ENCODE assay signal across 8 mouse cellular contexts in the genomic region with DNA sequence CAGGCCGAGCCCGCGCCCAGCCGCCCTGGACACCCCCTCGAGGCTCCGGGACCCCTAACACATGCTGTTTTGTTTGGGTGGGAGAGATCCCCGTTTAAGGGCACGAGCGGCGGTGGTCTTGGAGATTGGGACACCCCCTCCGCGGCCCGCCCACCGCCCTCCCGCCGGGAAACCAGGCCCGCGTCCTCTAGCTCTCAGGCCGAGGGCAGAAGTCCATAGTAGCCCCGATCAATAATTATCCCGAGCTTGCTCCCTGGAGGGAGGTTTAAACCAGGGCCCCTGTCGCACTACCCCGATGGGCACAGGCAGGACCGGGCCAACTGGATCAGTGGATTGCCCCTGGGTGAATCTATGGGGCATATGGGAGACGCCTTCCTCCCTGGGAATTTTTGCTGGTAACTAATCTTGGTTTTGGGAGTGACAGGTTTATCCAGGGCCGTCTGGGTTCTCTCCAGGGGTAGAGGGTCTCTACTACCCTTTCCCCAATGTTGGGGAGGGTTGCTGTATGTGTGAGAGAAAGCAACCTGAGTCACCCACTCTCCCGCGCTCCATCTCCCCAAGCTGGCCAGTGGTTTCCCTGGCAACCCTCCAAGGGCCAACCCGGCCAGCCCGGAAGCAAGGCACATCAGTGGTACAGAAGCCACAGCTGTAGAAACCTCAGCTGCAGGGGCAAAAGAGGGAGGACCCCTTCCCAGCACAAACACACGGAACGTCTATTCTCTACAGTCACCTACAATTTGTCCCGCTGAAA. TPM values are rescaled to one million over a fixed set of nuclear protein-coding genes. Genes with fewer than 3 reads are reported as not detected.
DNase-seq lines count a peak whose midpoint lies in the region; ATAC-seq and TF ChIP-seq lines count a peak whose summit lies in the region.

No protein-coding gene starts in this region.

- peak overlapping the region; percentile 99 for H3K9ac ChIP-seq in intestine, embryonic 15.5 days
- peak overlapping the region; percentile 96 for H3K9ac ChIP-seq in liver, embryonic 12.5 days
- H3K9ac ChIP-seq in neural tube, embryonic 11.5 days (ENCODE audit: low read length) = peak overlapping the region; percentile 96

- no peaks in the 10 kb centered on the region for H3K9me3 ChIP-seq in intestine, embryonic 15.5 days
- no peaks in the 10 kb centered on the region for H3K9me3 ChIP-seq in liver, embryonic 12.5 days (replicated peaks)
- no peaks in the 10 kb centered on the region for H3K9me3 ChIP-seq in neural tube, embryonic 11.5 days (ENCODE audit: control insufficient read depth, low read length)

- ATAC-seq in intestine, embryonic 15.5 days = peak; percentile 72
- ATAC-seq in liver, embryonic 12.5 days = peak; percentile 41
- ATAC-seq in neural tube, embryonic 11.5 days (ENCODE audit: insufficient read depth, low FRiP score, low TSS enrichment) = 0 out of 2 replicates have a peak, but pooled peaks have one; percentile 38

- TF ChIP-seq POLR2A in spleen, adult 2 months (IDR thresholded peaks at IDR 0.05; ENCODE audit: low read depth, low read length) = no peak

- DNase-seq in spleen, adult 2 months (ENCODE audit: low read depth in 1 of 2, low spot score in 2 of 2) = peak in 1 of 2 experiments; percentile 31
- no peak for DNase-seq in spleen, adult 12 weeks (ENCODE audit: low spot score)
- DNase-seq in cerebellum, postnatal 36 days = peak; percentile 39 to 40
- peak; percentile 75 for DNase-seq in gastrocnemius, postnatal 14 days
- peak; percentile 67 for DNase-seq in neural tube, embryonic 11.5 days (ENCODE audit: low spot score)
- peak; percentile 64 for DNase-seq in thymus, postnatal 14 days

- H3K4me1 ChIP-seq in spleen, adult 2 months (ENCODE audit: control insufficient read depth, insufficient read depth, insufficient read length) = no peaks in the 10 kb centered on the region; the same call in 1 of the 2 replicates
- H3K4me1 ChIP-seq in intestine, embryonic 15.5 days (replicated peaks) = peaks cover 21% of the 10 kb centered on the region
- H3K4me1 ChIP-seq in liver, embryonic 12.5 days = peaks cover 50% of the 10 kb centered on the region
- no peaks in the 10 kb centered on the region for H3K4me1 ChIP-seq in neural tube, embryonic 11.5 days (ENCODE audit: control insufficient read depth, insufficient read depth, low read length)

- TF ChIP-seq CTCF in spleen, adult 2 months (IDR thresholded peaks at IDR 0.05; ENCODE audit: extremely low read depth, insufficient read depth, insufficient read length, insufficient replicate concordance) = no peak

- 5% methylated on average over 33 of the region's 33 CpGs for WGBS in spleen, adult 2 months
- WGBS in intestine, embryonic 15.5 days = 3% methylated on average over 33 of the region's 33 CpGs
- WGBS in liver, embryonic 12.5 days (ENCODE audit: insufficient replicate concordance) = 6% methylated on average over 33 of the region's 33 CpGs
- under 1% methylated on average over 33 of the region's 33 CpGs for WGBS in neural tube, embryonic 11.5 days

- H3K36me3 ChIP-seq in spleen, adult 2 months (ENCODE audit: control insufficient read depth, insufficient read depth, low read length) = no peaks in the 10 kb centered on the region
- no peaks in the 10 kb centered on the region for H3K36me3 ChIP-seq in intestine, embryonic 15.5 days
- no peaks in the 10 kb centered on the region for H3K36me3 ChIP-seq in liver, embryonic 12.5 days
- no peaks in the 10 kb centered on the region for H3K36me3 ChIP-seq in neural tube, embryonic 11.5 days (ENCODE audit: control insufficient read depth, insufficient read depth, low read length)

- peak overlapping the region; percentile 84 for H3K27ac ChIP-seq in spleen, adult 2 months (ENCODE audit: insufficient read depth, low read length)
- H3K27ac ChIP-seq in intestine, embryonic 15.5 days = peak overlapping the region; percentile 92
- H3K27ac ChIP-seq in liver, embryonic 12.5 days = peak overlapping the region; percentile 94
- peak overlapping the region; percentile 63; the same call in 1 of the 2 replicates for H3K27ac ChIP-seq in neural tube, embryonic 11.5 days (ENCODE audit: low read depth, low read length)

- no peaks in the 10 kb centered on the region for H3K27me3 ChIP-seq in spleen, adult 2 months (ENCODE audit: control insufficient read depth, insufficient read depth, low read length)
- H3K27me3 ChIP-seq in intestine, embryonic 15.5 days (replicated peaks) = no peaks in the 10 kb centered on the region
- peaks cover 42% of the 10 kb centered on the region for H3K27me3 ChIP-seq in liver, embryonic 12.5 days (replicated peaks)
- H3K27me3 ChIP-seq in neural tube, embryonic 11.5 days (ENCODE audit: control insufficient read depth, insufficient read depth, low read length) = no peaks in the 10 kb centered on the region

- peak overlapping the region; percentile 89 for H3K4me3 ChIP-seq in spleen, adult 2 months (ENCODE audit: extremely low read depth, insufficient read depth, insufficient read length)
- H3K4me3 ChIP-seq in intestine, embryonic 15.5 days (replicated peaks) = peak overlapping the region; percentile 100
- H3K4me3 ChIP-seq in liver, embryonic 12.5 days = peak overlapping the region; percentile 96
- peak overlapping the region; percentile 88 for H3K4me3 ChIP-seq in neural tube, embryonic 11.5 days (ENCODE audit: low read depth, low read length)

- intact Hi-C loops in gastrocnemius, postnatal 14 days (cut with DNase I; ENCODE audit: low total_unique reads) = no loop called here

- H3K4me2 ChIP-seq in intestine, embryonic 15.5 days (replicated peaks) = peak overlapping the region; percentile 87
- peak overlapping the region; percentile 95 for H3K4me2 ChIP-seq in liver, embryonic 12.5 days
- peak overlapping the region; percentile 92 for H3K4me2 ChIP-seq in neural tube, embryonic 11.5 days (ENCODE audit: low read depth)

RNA-seq across cellular contexts. Expression of a gene that starts 0.4 kb away (rescaled TPM):
- 33.2 and 45.2 TPM in 2 replicates for polyA plus RNA-seq in spleen, adult 2 months (2012; rRNA removed)
- 100 to 1,000 TPM in 1 of 2 experiments, 10 to 100 TPM in 1; 100.0 to 110 TPM for total RNA-seq in gastrocnemius, postnatal 14 days (2021)
- 24.2 and 26.8 TPM in 2 replicates for polyA plus RNA-seq in intestine, embryonic 15.5 days (2015; fragmentation: Nextera tagmentation; extraction: Ambion mirVana)
- polyA plus RNA-seq in liver, embryonic 12.5 days (2016; fragmentation: Nextera tagmentation; extraction: Ambion mirVana) = 31.6 and 33.7 TPM in 2 replicates
- polyA plus RNA-seq in neural tube, embryonic 11.5 days (2014; fragmentation: Nextera tagmentation; extraction: Ambion mirVana) = 18.3 and 20.2 TPM in 2 replicates

RNA-seq across cellular contexts. Expression of a gene that starts 8.2 kb away (rescaled TPM):
- polyA plus RNA-seq in spleen, adult 2 months (2012; rRNA removed) = 24.7 and 35.7 TPM in 2 replicates
- 10 to 100 TPM; 17.9 to 21.5 TPM for total RNA-seq in gastrocnemius, postnatal 14 days (2021)
- 5.5 and 6.0 TPM in 2 replicates for polyA plus RNA-seq in intestine, embryonic 15.5 days (2015; fragmentation: Nextera tagmentation; extraction: Ambion mirVana)
- polyA plus RNA-seq in liver, embryonic 12.5 days (2016; fragmentation: Nextera tagmentation; extraction: Ambion mirVana) = 16.0 and 17.7 TPM in 2 replicates
- 1.3 and 1.9 TPM in 2 replicates for polyA plus RNA-seq in neural tube, embryonic 11.5 days (2014; fragmentation: Nextera tagmentation; extraction: Ambion mirVana)
